Mouse (Mus musculus): Measurements from ENCODE around the gene Tsc2. TPM values are rescaled to one million over a fixed set of nuclear protein-coding genes. Genes with fewer than 3 reads are reported as not detected.

The Tsc2 gene
- total RNA-seq, 2 experiments from 2014 or later = 192 to 223 TPM

GRCm38 (mm10) chr17:24579532-24579931 is 52.9 kb downstream of the Tsc2 start:
- no peak for TF ChIP-seq CTCF (conservative IDR thresholded peaks at IDR 0.05)
- DNase-seq (ENCODE audit: low spot score in 2 of 2) = no peak
- peak overlapping the region; percentile 55 for H3K27ac ChIP-seq
- no peak overlapping the region for H3K4me3 ChIP-seq

- DNase-seq (ENCODE audit: low spot score in 2 of 2) = no peak
- Histone ChIP-seq H3K4me3 (no peak overlapping the region), H3K27ac (no peak overlapping the region)
- TF ChIP-seq CTCF (conservative IDR thresholded peaks at IDR 0.05) = no peak
These were observed 58.6 kb downstream of the Tsc2 start for GRCm38 (mm10) chr17:24573811-24574210.

GRCm38 (mm10) chr17:24572651-24573245 is 59.7 kb downstream of the Tsc2 start:
- no peak for TF ChIP-seq CTCF (conservative IDR thresholded peaks at IDR 0.05)
- DNase-seq (ENCODE audit: low spot score in 2 of 2) = no peak

GRCm38 (mm10) chr17:24569837-24570236 is 62.6 kb downstream of the Tsc2 start:
- DNase-seq (ENCODE audit: low spot score in 2 of 2) = no peak
- TF ChIP-seq CTCF (conservative IDR thresholded peaks at IDR 0.05) = no peak
- Histone ChIP-seq H3K27ac (no peak overlapping the region), H3K4me3 (no peak overlapping the region)

More at GRCm38 (mm10) chr17:24572651-24573245, 59.7 kb downstream of the Tsc2 start:
- no peak overlapping the region for H3K27ac ChIP-seq
- H3K4me3 ChIP-seq = no peak overlapping the region

- no peak for DNase-seq (ENCODE audit: low spot score in 2 of 2)
- Histone ChIP-seq H3K4me3 (no peak overlapping the region), H3K27ac (peak overlapping the region; percentile 46; the same call in 1 of the 2 replicates)
- TF ChIP-seq CTCF (conservative IDR thresholded peaks at IDR 0.05) = no peak
These were observed 65.2 kb downstream of the Tsc2 start for GRCm38 (mm10) chr17:24567034-24567779.

GRCm38 (mm10) chr17:24565792-24566191 is 66.6 kb downstream of the Tsc2 start:
- no peak for TF ChIP-seq CTCF (conservative IDR thresholded peaks at IDR 0.05)
- H3K27ac ChIP-seq = no peak overlapping the region
- no peak for DNase-seq (ENCODE audit: low spot score in 2 of 2)
- no peak overlapping the region for H3K4me3 ChIP-seq

GRCm38 (mm10) chr17:24565092-24565491 is 67.3 kb downstream of the Tsc2 start:
- TF ChIP-seq CTCF (conservative IDR thresholded peaks at IDR 0.05) = no peak
- Histone ChIP-seq H3K4me3 (no peak overlapping the region), H3K27ac (no peak overlapping the region)
- DNase-seq (ENCODE audit: low spot score in 2 of 2) = no peak

GRCm38 (mm10) chr17:24564422-24564821 is 68.0 kb downstream of the Tsc2 start:
- no peak overlapping the region for H3K4me3 ChIP-seq
- H3K27ac ChIP-seq = no peak overlapping the region
- no peak for DNase-seq (ENCODE audit: low spot score in 2 of 2)
- no peak for TF ChIP-seq CTCF (conservative IDR thresholded peaks at IDR 0.05)

GRCm38 (mm10) chr17:24563638-24564037 is 68.8 kb downstream of the Tsc2 start:
- no peak for DNase-seq (ENCODE audit: low spot score in 2 of 2)
- Histone ChIP-seq H3K4me3 (no peak overlapping the region), H3K27ac (no peak overlapping the region)
- no peak for TF ChIP-seq CTCF (conservative IDR thresholded peaks at IDR 0.05)

- no peak for TF ChIP-seq CTCF (conservative IDR thresholded peaks at IDR 0.05)
- no peak for DNase-seq (ENCODE audit: low spot score in 2 of 2)
- 0 out of 2 replicates have a peak overlapping the region, but pooled peaks have one; percentile 92 for H3K27ac ChIP-seq
- H3K4me3 ChIP-seq = no peak overlapping the region
These were observed 70.8 kb downstream of the Tsc2 start for GRCm38 (mm10) chr17:24561592-24561991.

GRCm38 (mm10) chr17:24560301-24561028 is 72.0 kb downstream of the Tsc2 start:
- DNase-seq (ENCODE audit: low spot score in 2 of 2) = no peak
- no peak for TF ChIP-seq CTCF (conservative IDR thresholded peaks at IDR 0.05)
- Histone ChIP-seq H3K27ac (peak overlapping the region; percentile 92; the same call in 1 of the 2 replicates), H3K4me3 (no peak overlapping the region)

- Histone ChIP-seq H3K27ac (peak overlapping the region; percentile 92), H3K4me3 (no peak overlapping the region; the same call in 1 of the 2 replicates)
- no peak for TF ChIP-seq CTCF (conservative IDR thresholded peaks at IDR 0.05)
- no peak for DNase-seq (ENCODE audit: low spot score in 2 of 2)
These were observed 73.3 kb downstream of the Tsc2 start for GRCm38 (mm10) chr17:24559146-24559545.

GRCm38 (mm10) chr17:24558600-24559099 is 73.8 kb downstream of the Tsc2 start:
- Histone ChIP-seq H3K4me3 (peak overlapping the region; percentile 30; the same call in 1 of the 2 replicates), H3K27ac (peak overlapping the region; percentile 92)
- no peak for DNase-seq (ENCODE audit: low spot score in 2 of 2)
- no peak for TF ChIP-seq CTCF (conservative IDR thresholded peaks at IDR 0.05)

All from layer of hippocampus, adult 2 months (tissue).